Mouse (Mus musculus): ENCODE measurements at regions not wholly inside any gene's neighbourhood (a gene's known extent, or its start where the extent isn't known, plus 50 kb on each side); places are given as distances from the start of the nearest gene placed in this dataset.
A peak's percentile ranks its signal among the peaks of the same experiment; 100 is the strongest.

- DNase-seq (ENCODE audit: low read depth, low spot score), result no peak
These were observed 93.4 kb downstream of the Mettl4 start for GRCm38 (mm10) chr17:94656429-94656828.

- peak; percentile 39 for DNase-seq (ENCODE audit: low read depth, low spot score)
These were observed 94.3 kb downstream of the Mettl4 start for GRCm38 (mm10) chr17:94655473-94655872.

- no peak for DNase-seq (ENCODE audit: low read depth, low spot score)
These were observed 95.2 kb downstream of the Mettl4 start for GRCm38 (mm10) chr17:94654634-94655033.

- DNase-seq (ENCODE audit: low read depth, low spot score), result peak; percentile 23
These were observed 97.4 kb downstream of the Mettl4 start for GRCm38 (mm10) chr17:94652412-94652811.

- DNase-seq (ENCODE audit: low read depth, low spot score), result peak; percentile 86
These were observed 98.3 kb downstream of the Mettl4 start for GRCm38 (mm10) chr17:94651517-94651916.
